Mouse (Mus musculus): ENCODE data around the gene Abcc2. TPM values are rescaled to one million over a fixed set of nuclear protein-coding genes. Genes with fewer than 3 reads are reported as not detected.
A peak's percentile ranks its signal among the peaks of the same experiment; 100 is the strongest.

The Abcc2 gene
- polyA plus RNA-seq, 1 experiment from 2014 or later, result 7.4 TPM

DNA sequence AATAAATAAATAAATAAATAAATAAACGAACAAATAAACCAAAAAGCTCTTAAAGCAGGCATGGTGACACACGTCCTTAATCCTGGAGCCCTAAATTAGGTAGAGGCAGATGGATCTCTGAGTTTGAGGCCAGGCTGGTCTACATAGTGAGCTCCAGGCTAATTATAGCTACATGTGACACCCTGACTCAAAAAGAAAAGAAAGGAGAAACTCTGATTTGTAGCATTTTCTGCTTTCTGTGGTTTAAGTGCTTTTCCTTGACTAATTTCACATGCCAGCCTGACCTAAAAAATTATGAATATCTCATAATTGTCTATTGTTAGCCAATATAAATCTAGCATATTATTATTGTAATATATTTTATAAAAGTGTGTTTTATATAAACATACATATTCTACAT is 19.6 kb upstream of the Abcc2 start:
- no peak overlapping the region for H3K4me3 ChIP-seq (replicated peaks; ENCODE audit: low read depth, low read length)

DNA sequence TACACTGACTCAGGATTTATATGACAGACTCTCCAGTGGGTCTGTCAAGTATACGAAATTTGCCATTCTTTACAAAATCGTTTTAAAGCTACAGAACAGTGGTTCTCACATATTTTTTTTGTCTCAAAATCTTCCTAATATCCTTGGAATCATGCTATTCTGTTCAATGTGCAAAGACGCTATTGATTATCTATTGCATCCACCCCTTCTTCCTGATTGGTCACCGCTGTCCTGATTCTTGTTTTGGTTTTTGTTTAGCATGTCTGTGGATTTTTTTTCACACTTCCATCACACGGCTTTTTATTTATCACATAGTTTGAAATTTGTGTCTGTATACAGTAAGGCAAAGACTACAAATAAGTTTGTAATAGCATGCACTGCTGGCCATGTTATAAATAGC is 15.5 kb upstream of the Abcc2 start:
- no peak for TF ChIP-seq CTCF (IDR thresholded peaks at IDR 0.05; ENCODE audit: low read depth)
- H3K36me3 ChIP-seq (ENCODE audit: insufficient read depth, low read length), result no peaks in the 10 kb centered on the region
- H3K27me3 ChIP-seq (ENCODE audit: insufficient read depth, low read length), result no peaks in the 10 kb centered on the region
- no peak overlapping the region for H3K4me2 ChIP-seq (ENCODE audit: low read length)
- no peak overlapping the region for H3K9ac ChIP-seq (ENCODE audit: low read depth, low read length)
- no peak overlapping the region for H3K27ac ChIP-seq
- no peak overlapping the region for H3K4me3 ChIP-seq (replicated peaks; ENCODE audit: low read depth, low read length)
- 89% methylated on average over 5 of the region's 5 CpGs for WGBS
- H3K9me3 ChIP-seq (replicated peaks; ENCODE audit: low read length), result no peaks in the 10 kb centered on the region
- H3K4me1 ChIP-seq (replicated peaks; ENCODE audit: insufficient read depth, low read length), result no peaks in the 10 kb centered on the region
- no peak for ATAC-seq (replicated peaks; ENCODE audit: low FRiP score, low read depth)
- no peak for DNase-seq (ENCODE audit: low spot score)

More for the DNA sequence above, 19.6 kb upstream of the Abcc2 start:
- 74% methylated on average over 2 of the region's 2 CpGs for WGBS
- Histone ChIP-seq H3K9me3 (replicated peaks; ENCODE audit: low read length) (no peaks in the 10 kb centered on the region), H3K36me3 (ENCODE audit: insufficient read depth, low read length) (no peaks in the 10 kb centered on the region), H3K27me3 (ENCODE audit: insufficient read depth, low read length) (no peaks in the 10 kb centered on the region), H3K27ac (no peak overlapping the region), H3K4me1 (replicated peaks; ENCODE audit: insufficient read depth, low read length) (no peaks in the 10 kb centered on the region), H3K9ac (ENCODE audit: low read depth, low read length) (no peak overlapping the region), H3K4me2 (ENCODE audit: low read length) (no peak overlapping the region)
- no peak for DNase-seq (ENCODE audit: low spot score)
- no peak for TF ChIP-seq CTCF (IDR thresholded peaks at IDR 0.05; ENCODE audit: low read depth)
- ATAC-seq (replicated peaks; ENCODE audit: low FRiP score, low read depth), result no peak

DNA sequence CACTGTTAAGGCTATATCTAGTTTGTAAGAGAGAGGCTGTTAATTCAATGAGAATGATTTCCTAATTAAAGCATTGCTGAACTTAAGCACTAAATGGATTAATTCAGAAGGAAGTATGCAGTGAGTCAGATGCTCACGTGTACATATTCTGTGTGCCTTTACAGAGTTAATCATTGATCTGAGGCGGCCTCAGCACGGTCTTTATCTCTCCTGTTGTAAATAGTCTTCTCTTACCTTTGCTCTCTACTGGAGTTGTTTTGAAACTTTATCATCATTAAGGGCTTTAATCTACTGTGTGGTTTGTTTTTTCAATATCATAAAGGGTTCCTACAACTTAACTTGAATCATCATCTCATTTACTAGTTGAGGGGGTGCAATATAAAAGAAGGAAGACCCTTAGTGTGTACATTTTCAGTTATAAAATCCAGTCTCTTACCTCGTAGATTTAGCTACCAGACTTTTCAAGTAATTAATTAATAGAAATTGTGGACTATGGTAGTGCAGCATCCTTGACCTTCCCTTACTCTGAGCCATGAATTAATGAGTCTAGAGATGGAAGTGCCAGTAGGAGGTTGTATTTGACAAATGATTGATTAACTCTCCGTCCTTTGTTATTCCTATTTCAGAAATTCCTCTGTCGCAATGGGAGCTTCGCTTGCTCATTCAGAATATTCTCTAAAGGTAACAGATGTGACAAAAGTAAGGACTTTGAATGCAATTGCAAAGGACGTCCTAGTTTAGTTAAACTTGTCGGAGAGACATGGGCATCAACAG is 14.3 kb upstream of the Abcc2 start:
- DNase-seq (ENCODE audit: low spot score) (peak; percentile 16), ATAC-seq (replicated peaks; ENCODE audit: low FRiP score, low read depth) (peak; percentile 90)
- no peaks in the 10 kb centered on the region for H3K4me1 ChIP-seq (replicated peaks; ENCODE audit: insufficient read depth, low read length)
- H3K27me3 ChIP-seq (ENCODE audit: insufficient read depth, low read length), result no peaks in the 10 kb centered on the region
- H3K4me3 ChIP-seq (replicated peaks; ENCODE audit: low read depth, low read length), result no peak overlapping the region
- no peaks in the 10 kb centered on the region for H3K36me3 ChIP-seq (ENCODE audit: insufficient read depth, low read length)
- no peak overlapping the region for H3K27ac ChIP-seq
- no peak for TF ChIP-seq CTCF (IDR thresholded peaks at IDR 0.05; ENCODE audit: low read depth)
- 66% methylated on average over 9 of the region's 9 CpGs for WGBS
- no peak overlapping the region for H3K9ac ChIP-seq (ENCODE audit: low read depth, low read length)
- H3K4me2 ChIP-seq (ENCODE audit: low read length), result no peak overlapping the region
- H3K9me3 ChIP-seq (replicated peaks; ENCODE audit: low read length), result no peaks in the 10 kb centered on the region

- 68% methylated on average over 5 of the region's 5 CpGs for WGBS
- H3K27ac ChIP-seq, result 0 out of 2 replicates have a peak overlapping the region, but pooled peaks have one; percentile 4
- no peaks in the 10 kb centered on the region for H3K27me3 ChIP-seq (ENCODE audit: insufficient read depth, low read length)
- ATAC-seq (replicated peaks; ENCODE audit: low FRiP score, low read depth) (no peak), DNase-seq (ENCODE audit: low spot score) (no peak)
- H3K4me3 ChIP-seq (replicated peaks; ENCODE audit: low read depth, low read length), result no peak overlapping the region
- H3K9ac ChIP-seq (ENCODE audit: low read depth, low read length), result no peak overlapping the region
- no peak overlapping the region for H3K4me2 ChIP-seq (ENCODE audit: low read length)
- H3K4me1 ChIP-seq (replicated peaks; ENCODE audit: insufficient read depth, low read length), result no peaks in the 10 kb centered on the region
- H3K9me3 ChIP-seq (replicated peaks; ENCODE audit: low read length), result no peaks in the 10 kb centered on the region
- TF ChIP-seq CTCF (IDR thresholded peaks at IDR 0.05; ENCODE audit: low read depth), result no peak
- H3K36me3 ChIP-seq (ENCODE audit: insufficient read depth, low read length), result no peaks in the 10 kb centered on the region
These were observed 12.5 kb upstream of the Abcc2 start for GRCm38 (mm10) chr19:43769366-43769960.

GRCm38 (mm10) chr19:43770584-43770983 is 11.4 kb upstream of the Abcc2 start:
- DNase-seq (ENCODE audit: low spot score) (no peak), ATAC-seq (replicated peaks; ENCODE audit: low FRiP score, low read depth) (no peak)
- TF ChIP-seq CTCF (IDR thresholded peaks at IDR 0.05; ENCODE audit: low read depth), result no peak
- Histone ChIP-seq H3K9ac (ENCODE audit: low read depth, low read length) (no peak overlapping the region), H3K4me1 (replicated peaks; ENCODE audit: insufficient read depth, low read length) (no peaks in the 10 kb centered on the region), H3K27me3 (ENCODE audit: insufficient read depth, low read length) (no peaks in the 10 kb centered on the region), H3K4me3 (replicated peaks; ENCODE audit: low read depth, low read length) (no peak overlapping the region), H3K27ac (no peak overlapping the region), H3K36me3 (ENCODE audit: insufficient read depth, low read length) (no peaks in the 10 kb centered on the region), H3K9me3 (replicated peaks; ENCODE audit: low read length) (no peaks in the 10 kb centered on the region), H3K4me2 (ENCODE audit: low read length) (no peak overlapping the region)
- WGBS, result 82% methylated on average over 4 of the region's 4 CpGs

- no peak overlapping the region for H3K27ac ChIP-seq
- DNase-seq (ENCODE audit: low spot score), result no peak
- no peaks in the 10 kb centered on the region for H3K36me3 ChIP-seq (ENCODE audit: insufficient read depth, low read length)
- H3K9ac ChIP-seq (ENCODE audit: low read depth, low read length), result no peak overlapping the region
- no peak overlapping the region for H3K4me2 ChIP-seq (ENCODE audit: low read length)
- WGBS, result 90% methylated on average over 5 of the region's 5 CpGs
- H3K4me3 ChIP-seq (replicated peaks; ENCODE audit: low read depth, low read length), result no peak overlapping the region
- H3K4me1 ChIP-seq (replicated peaks; ENCODE audit: insufficient read depth, low read length), result no peaks in the 10 kb centered on the region
- ATAC-seq (replicated peaks; ENCODE audit: low FRiP score, low read depth), result no peak
- TF ChIP-seq CTCF (IDR thresholded peaks at IDR 0.05; ENCODE audit: low read depth), result no peak
- H3K27me3 ChIP-seq (ENCODE audit: insufficient read depth, low read length), result no peaks in the 10 kb centered on the region
- no peaks in the 10 kb centered on the region for H3K9me3 ChIP-seq (replicated peaks; ENCODE audit: low read length)
These were observed 10.5 kb upstream of the Abcc2 start for GRCm38 (mm10) chr19:43771499-43771969.
